Mouse (Mus musculus) inflammation-experienced regulatory T-cells, adult 6 months (primary cell): Measurements from ENCODE around the gene Olfr123. TPM values are rescaled to one million over a fixed set of nuclear protein-coding genes. Genes with fewer than 3 reads are reported as not detected.

ENCODE experiments used
- ATAC-seq: one replicate; pipeline ENCODE4 v1.8.0; 2017
- polyA plus RNA-seq, 3 experiments: library from polyadenylated mRNA; unstranded; fragments of 100-300 nt; shearing (Covaris generic); gene quantifications; one replicate each; pipeline ENCODE4 v1.2.1; 2017

The Olfr123 gene
- not detected for polyA plus RNA-seq

DNA sequence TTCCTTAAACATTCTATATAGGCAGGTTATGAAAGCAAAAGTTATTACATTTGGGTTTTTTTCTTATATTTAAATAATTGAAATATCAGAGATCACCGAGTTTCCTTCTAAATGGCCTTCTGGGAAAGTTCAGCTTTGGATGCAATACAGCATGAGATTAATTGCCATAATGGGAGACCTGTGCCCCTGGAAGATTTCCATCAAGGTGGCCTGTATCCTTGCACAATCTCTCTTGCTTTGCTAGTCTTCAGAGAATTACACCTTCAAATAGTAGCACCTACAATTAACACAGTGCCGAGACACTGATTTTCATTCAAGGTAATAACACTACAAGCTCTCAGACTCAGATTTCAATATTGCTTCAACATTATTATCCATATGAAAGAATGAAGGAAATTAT lies at the start of gene Olfr123:
Gene Olfr123 (plus strand): TSS at position 301 of the 400 bp plus-strand sequence.
- no peak for ATAC-seq

DNA sequence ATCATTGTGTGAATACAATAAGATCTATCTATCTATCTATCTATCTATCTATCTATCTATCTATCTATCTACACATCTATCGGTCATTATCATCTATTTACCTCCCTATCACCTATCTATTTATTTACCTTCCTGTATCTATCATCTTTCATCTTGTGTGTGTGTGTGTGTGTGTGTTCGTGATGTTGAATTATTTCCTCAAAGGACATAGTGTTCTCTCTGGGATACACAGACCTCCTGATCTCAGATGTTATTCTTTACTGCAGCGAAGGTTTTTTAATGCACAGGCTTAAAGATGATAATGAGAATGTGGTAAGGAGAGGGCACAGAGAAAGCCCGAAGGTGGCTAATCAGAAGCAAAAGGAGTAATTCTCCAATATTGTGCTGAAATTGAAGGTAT lies 25.0 kb upstream of the Olfr123 start, which contains the start of gene Olfr122:
Gene Olfr122 (plus strand): TSS at position 301 of the 400 bp plus-strand sequence.
- no peak for ATAC-seq

- ATAC-seq, result no peak
These were observed 6.3 kb downstream of the Olfr123 start, which contains the start of gene Olfr124 for GRCm38 (mm10) chr17:37799588-37799987. TSS of gene Olfr124 (plus strand) at chr17:37799888.

DNA sequence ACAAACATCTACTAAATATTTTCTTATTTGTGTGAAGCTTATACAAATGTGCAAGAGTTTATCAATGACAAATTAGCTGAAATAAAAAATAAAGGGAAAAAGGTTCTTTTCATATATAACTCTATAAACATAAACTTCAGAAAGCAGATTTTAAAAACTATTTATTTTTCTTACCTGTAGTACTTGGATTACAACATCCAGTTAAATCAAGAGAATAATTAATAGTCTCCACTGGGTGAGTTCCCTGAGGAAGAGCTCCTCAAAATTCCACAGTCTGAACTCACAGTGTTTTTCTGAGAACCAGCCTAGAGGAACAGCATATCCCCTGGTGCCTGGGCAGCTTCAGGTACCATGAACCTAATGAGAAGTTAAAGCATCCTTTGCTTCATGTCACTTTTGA lies 39.3 kb downstream of the Olfr123 start, which contains the start of gene Olfr125:
Gene Olfr125 (plus strand): TSS at position 301 of the 400 bp plus-strand sequence.
- no peak for ATAC-seq

DNA sequence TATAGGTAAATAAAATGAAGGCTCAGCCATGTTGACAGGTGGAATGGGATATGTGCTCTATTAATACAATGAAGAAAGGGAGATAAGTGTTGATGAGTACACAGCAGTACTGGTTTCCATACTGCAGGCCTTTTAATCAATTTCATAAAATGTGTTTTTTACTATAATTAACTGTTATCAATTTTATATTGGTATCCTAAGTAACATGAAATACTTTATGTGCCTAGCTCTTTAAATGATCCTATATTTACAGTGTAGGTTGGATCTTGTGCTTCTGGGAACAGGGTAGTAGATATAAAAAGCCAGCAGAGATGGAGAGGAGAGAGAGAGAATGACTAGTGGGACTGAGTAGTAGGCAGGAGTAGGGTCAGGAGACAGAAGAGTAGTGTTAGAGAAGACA lies 53.9 kb downstream of the Olfr123 start, which contains the start of gene Olfr126:
Gene Olfr126 (plus strand): TSS at position 301 of the 400 bp plus-strand sequence.
- ATAC-seq, result no peak

Other genes starting within 250 kb of the Olfr123 start
- gene Olfr112, start 224.1 kb upstream of the Olfr123 start, polyA plus RNA-seq, result not detected
- gene Olfr113, start 215.9 kb upstream of the Olfr123 start, polyA plus RNA-seq, result not detected
- not detected for gene Olfr114, start 200.8 kb upstream of the Olfr123 start, polyA plus RNA-seq
- gene Olfr115, start 166.4 kb upstream of the Olfr123 start, polyA plus RNA-seq, result not detected
- not detected for gene Olfr116, start 166.3 kb upstream of the Olfr123 start, polyA plus RNA-seq
- not detected for gene Olfr117, start 129.7 kb upstream of the Olfr123 start, polyA plus RNA-seq
- under 1 TPM in 1 of 3 experiments, not detected in 2; 0.60 TPM for gene Olfr118, start 126.5 kb upstream of the Olfr123 start, polyA plus RNA-seq
- gene Olfr119, start 97.0 kb upstream of the Olfr123 start, polyA plus RNA-seq, result not detected
- gene Olfr120, start 71.7 kb upstream of the Olfr123 start, polyA plus RNA-seq, result not detected
- not detected for gene Olfr121, start 44.7 kb upstream of the Olfr123 start, polyA plus RNA-seq
- not detected for gene Olfr122, start 24.9 kb upstream of the Olfr123 start, polyA plus RNA-seq
- gene Olfr124, start 6.4 kb downstream of the Olfr123 start, polyA plus RNA-seq, result not detected
- gene Olfr125, start 39.4 kb downstream of the Olfr123 start, polyA plus RNA-seq, result not detected
- not detected for gene Olfr126, start 54.0 kb downstream of the Olfr123 start, polyA plus RNA-seq
- gene Olfr127, start 106.9 kb downstream of the Olfr123 start, polyA plus RNA-seq, result not detected
- gene Olfr128, start 127.0 kb downstream of the Olfr123 start, polyA plus RNA-seq, result not detected
- not detected for gene Olfr761, start 159.6 kb downstream of the Olfr123 start, polyA plus RNA-seq